Mouse (Mus musculus): ENCODE results near the gene Cyp2w1.
A peak's percentile ranks its signal among the peaks of the same experiment; 100 is the strongest.

The Cyp2w1 gene

GRCm38 (mm10) chr5:139352317-139352716 lies at the start of gene Cyp2w1:
Gene Cyp2w1, plus strand, starts transcription at chr5:139352617.
- no peak for DNase-seq (ENCODE audit: low spot score in 2 of 2)

GRCm38 (mm10) chr5:139303646-139304061 lies 48.8 kb upstream of the Cyp2w1 start:
- DNase-seq (ENCODE audit: low spot score in 2 of 2): no peak

- DNase-seq (ENCODE audit: low spot score in 2 of 2): no peak
These were observed 42.5 kb upstream of the Cyp2w1 start for GRCm38 (mm10) chr5:139309946-139310345.

- no peak for DNase-seq (ENCODE audit: low spot score in 2 of 2)
These were observed 41.9 kb upstream of the Cyp2w1 start for GRCm38 (mm10) chr5:139310477-139310876.

GRCm38 (mm10) chr5:139311822-139312221 lies 40.6 kb upstream of the Cyp2w1 start:
- no peak for DNase-seq (ENCODE audit: low spot score in 2 of 2)

GRCm38 (mm10) chr5:139313536-139313935 lies 38.9 kb upstream of the Cyp2w1 start:
- DNase-seq (ENCODE audit: low spot score in 2 of 2): no peak

GRCm38 (mm10) chr5:139314941-139315642 lies 37.3 kb upstream of the Cyp2w1 start:
- DNase-seq (ENCODE audit: low spot score in 2 of 2): no peak

GRCm38 (mm10) chr5:139316982-139317675 lies 35.3 kb upstream of the Cyp2w1 start:
- peak; percentile 70 to 80 for DNase-seq (ENCODE audit: low spot score in 2 of 2)

GRCm38 (mm10) chr5:139317751-139318504 lies 34.5 kb upstream of the Cyp2w1 start:
- DNase-seq (ENCODE audit: low spot score in 2 of 2): no peak

GRCm38 (mm10) chr5:139320424-139320823 lies 32.0 kb upstream of the Cyp2w1 start:
- no peak for DNase-seq (ENCODE audit: low spot score in 2 of 2)

- no peak for DNase-seq (ENCODE audit: low spot score in 2 of 2)
These were observed 31.1 kb upstream of the Cyp2w1 start for GRCm38 (mm10) chr5:139321331-139321730.

- DNase-seq (ENCODE audit: low spot score in 2 of 2): peak in 1 of 2 experiments; percentile 52
These were observed 29.0 kb upstream of the Cyp2w1 start for GRCm38 (mm10) chr5:139323260-139323924.

GRCm38 (mm10) chr5:139324045-139324491 lies 28.3 kb upstream of the Cyp2w1 start:
- no peak for DNase-seq (ENCODE audit: low spot score in 2 of 2)

GRCm38 (mm10) chr5:139324691-139325394 lies 27.6 kb upstream of the Cyp2w1 start:
- peak in 1 of 2 experiments; percentile 48 for DNase-seq (ENCODE audit: low spot score in 2 of 2)

GRCm38 (mm10) chr5:139325395-139325966 lies 26.9 kb upstream of the Cyp2w1 start, which contains the start of gene Adap1:
Gene Adap1, minus strand, starts transcription at chr5:139325622.
- peak; percentile 44 to 54 for DNase-seq (ENCODE audit: low spot score in 2 of 2)

- no peak for DNase-seq (ENCODE audit: low spot score in 2 of 2)
These were observed 26.2 kb upstream of the Cyp2w1 start for GRCm38 (mm10) chr5:139326111-139326696.

GRCm38 (mm10) chr5:139326986-139327633 lies 25.3 kb upstream of the Cyp2w1 start:
- no peak for DNase-seq (ENCODE audit: low spot score in 2 of 2)

- no peak for DNase-seq (ENCODE audit: low spot score in 2 of 2)
These were observed 24.8 kb upstream of the Cyp2w1 start for GRCm38 (mm10) chr5:139327634-139328020.

- DNase-seq (ENCODE audit: low spot score in 2 of 2): no peak
These were observed 21.7 kb upstream of the Cyp2w1 start for GRCm38 (mm10) chr5:139330766-139331165.

GRCm38 (mm10) chr5:139331742-139332141 lies 20.7 kb upstream of the Cyp2w1 start:
- peak; percentile 71 to 84 for DNase-seq (ENCODE audit: low spot score in 2 of 2)
